Mouse (Mus musculus): ENCODE results near the gene Cped1. TPM values are rescaled to one million over a fixed set of nuclear protein-coding genes. Genes with fewer than 3 reads are reported as not detected.

Gene Cped1
- total and polyA plus RNA-seq, 3 experiments, result not detected

- Histone ChIP-seq H3K79me2 (ENCODE audit: control insufficient read depth, insufficient read depth, low read length, poor library complexity) (no peaks in the 10 kb centered on the region), H3K4me3 (ENCODE audit: control insufficient read depth in 1 of 2, insufficient read depth in 1 of 2, low read depth in 2 of 2, low read length in 2 of 2) (no peak overlapping the region), H3K9me3 (replicated peaks; ENCODE audit: insufficient read depth, low read length) (no peaks in the 10 kb centered on the region), H3K36me3 (ENCODE audit: control insufficient read depth in 1 of 2, insufficient read depth in 2 of 2, low read length in 2 of 2) (no peaks in the 10 kb centered on the region), H3K4me1 (ENCODE audit: control insufficient read depth in 1 of 2, insufficient read depth in 2 of 2, low read length in 2 of 2) (no peaks in the 10 kb centered on the region), H3K27ac (ENCODE audit: control insufficient read depth, low read depth, low read length) (no peak overlapping the region), H3K27me3 (ENCODE audit: control insufficient read depth in 1 of 2, insufficient read depth in 2 of 2, low read length in 2 of 2) (no peaks in the 10 kb centered on the region), H3K9ac (ENCODE audit: control insufficient read depth, low read depth, low read length, poor library complexity, severe bottlenecking) (no peak overlapping the region)
- DNase-seq (ENCODE audit: low read depth, low spot score), result no peak
- TF ChIP-seq ZKSCAN1 (IDR thresholded peaks at IDR 0.05; ENCODE audit: low read depth, low read length), result no peak
- no peak for TF ChIP-seq UBTF (IDR thresholded peaks at IDR 0.05; ENCODE audit: borderline replicate concordance, insufficient read depth, low read depth, low read length)
- no peak for TF ChIP-seq CTCF (IDR thresholded peaks at IDR 0.05 in 2 of 3, conservative IDR thresholded peaks at IDR 0.05 in 1 of 3; ENCODE audit: control insufficient read depth in 1 of 3, insufficient read depth in 1 of 3, low read depth in 2 of 3, low read length in 3 of 3, poor library complexity in 1 of 3, severe bottlenecking in 1 of 3)
- TF ChIP-seq RCOR1 (IDR thresholded peaks at IDR 0.05; ENCODE audit: low read depth, low read length), result no peak
- no peak for TF ChIP-seq POLR2AphosphoS5 (IDR thresholded peaks at IDR 0.05; ENCODE audit: borderline replicate concordance, low read depth, low read length)
- TF ChIP-seq ZC3H11A (IDR thresholded peaks at IDR 0.05; ENCODE audit: low read depth, low read length), result no peak
- no peak for TF ChIP-seq NRF1 (IDR thresholded peaks at IDR 0.05; ENCODE audit: insufficient read depth, low read depth, low read length, poor library complexity, severe bottlenecking)
- TF ChIP-seq SIN3A (IDR thresholded peaks at IDR 0.05; ENCODE audit: low read length), result no peak
- TF ChIP-seq RAD21 (IDR thresholded peaks at IDR 0.05; ENCODE audit: low read depth, low read length), result no peak
- no peak for TF ChIP-seq MAZ (IDR thresholded peaks at IDR 0.05; ENCODE audit: low read depth, low read length)
- TF ChIP-seq NELFE (IDR thresholded peaks at IDR 0.05; ENCODE audit: low read depth, low read length), result no peak
- TF ChIP-seq MEF2A (IDR thresholded peaks at IDR 0.05; ENCODE audit: extremely low read depth, insufficient replicate concordance, low read depth, low read length, poor library complexity, severe bottlenecking), result no peak
Observed at GRCm38 (mm10) chr6:22148511-22148910, 162.8 kb downstream of the Cped1 start.

GRCm38 (mm10) chr6:22157461-22157860 lies 171.7 kb downstream of the Cped1 start:
- TF ChIP-seq TCF12 (IDR thresholded peaks at IDR 0.05; ENCODE audit: low read depth, low read length), result no peak
- TF ChIP-seq MYB (IDR thresholded peaks at IDR 0.05; ENCODE audit: low read depth, low read length), result no peak
- TF ChIP-seq MXI1 (IDR thresholded peaks at IDR 0.05; ENCODE audit: low read depth, low read length), result no peak
- no peak for TF ChIP-seq POLR2AphosphoS2 (IDR thresholded peaks at IDR 0.05; ENCODE audit: low read length)
- TF ChIP-seq MAFK (IDR thresholded peaks at IDR 0.05; ENCODE audit: borderline replicate concordance, low read depth, low read length), result no peak
- H3K36me3 ChIP-seq (ENCODE audit: control insufficient read depth in 1 of 2, insufficient read depth in 2 of 2, low read length in 2 of 2), result no peaks in the 10 kb centered on the region
- no peak overlapping the region for H3K27ac ChIP-seq (ENCODE audit: control insufficient read depth, low read depth, low read length)
- no peaks in the 10 kb centered on the region for H3K79me2 ChIP-seq (ENCODE audit: control insufficient read depth, insufficient read depth, low read length, poor library complexity)
- H3K27me3 ChIP-seq (ENCODE audit: control insufficient read depth in 1 of 2, insufficient read depth in 2 of 2, low read length in 2 of 2), result no peaks in the 10 kb centered on the region; a peak in 2 of 4 replicates
- no peak overlapping the region for H3K4me3 ChIP-seq (ENCODE audit: control insufficient read depth in 1 of 2, insufficient read depth in 1 of 2, low read depth in 2 of 2, low read length in 2 of 2)
- no peaks in the 10 kb centered on the region for H3K4me1 ChIP-seq (ENCODE audit: control insufficient read depth in 1 of 2, insufficient read depth in 2 of 2, low read length in 2 of 2)
- H3K9me3 ChIP-seq (replicated peaks; ENCODE audit: insufficient read depth, low read length), result no peaks in the 10 kb centered on the region
- no peak overlapping the region for H3K9ac ChIP-seq (ENCODE audit: control insufficient read depth, low read depth, low read length, poor library complexity, severe bottlenecking)
- no peak for DNase-seq (ENCODE audit: low read depth, low spot score)
